Mouse (Mus musculus) adrenal gland, adult 18-20 months (tissue): ENCODE data around the gene Tm9sf4. TPM values are rescaled to one million over a fixed set of nuclear protein-coding genes. Genes with fewer than 3 reads are reported as not detected.

Experiments used
- DNase-seq, 2 experiments: peaks; one replicate each; pipeline ENCODE4 v3.0.0; 2021 to 2022; ENCODE audit warnings: low spot score in 2 of 2
- total RNA-seq, 2 experiments: library from RNA; stranded (reverse); gene quantifications; 1 replicate in 1 of 2; 2 replicates in 1 of 2; pipeline ENCODE4 v1.2.3; 2021

Gene Tm9sf4
- total RNA-seq, 2 experiments from 2014 or later, result 94.6 to 101 TPM

DNA sequence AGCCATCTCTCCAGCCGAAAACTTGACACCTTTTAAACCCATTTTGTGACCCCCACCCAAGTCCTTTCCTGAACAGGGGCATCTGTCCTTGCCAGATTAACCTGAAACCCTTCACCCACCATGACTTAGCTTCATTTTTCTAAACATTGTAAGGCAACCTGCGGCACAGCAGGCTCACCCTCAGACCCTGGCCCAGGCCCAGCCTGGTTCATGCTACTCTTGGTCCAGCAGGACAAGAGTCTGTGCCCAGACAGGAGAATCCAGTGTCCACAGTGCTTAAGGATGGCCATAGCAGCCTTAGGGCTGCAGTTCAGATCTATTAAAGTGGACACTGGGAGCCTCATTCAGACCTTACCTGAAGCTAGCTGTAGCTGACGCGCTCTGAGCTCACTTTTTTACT lies 52.2 kb downstream of the Tm9sf4 start:
- no peak for DNase-seq

DNA sequence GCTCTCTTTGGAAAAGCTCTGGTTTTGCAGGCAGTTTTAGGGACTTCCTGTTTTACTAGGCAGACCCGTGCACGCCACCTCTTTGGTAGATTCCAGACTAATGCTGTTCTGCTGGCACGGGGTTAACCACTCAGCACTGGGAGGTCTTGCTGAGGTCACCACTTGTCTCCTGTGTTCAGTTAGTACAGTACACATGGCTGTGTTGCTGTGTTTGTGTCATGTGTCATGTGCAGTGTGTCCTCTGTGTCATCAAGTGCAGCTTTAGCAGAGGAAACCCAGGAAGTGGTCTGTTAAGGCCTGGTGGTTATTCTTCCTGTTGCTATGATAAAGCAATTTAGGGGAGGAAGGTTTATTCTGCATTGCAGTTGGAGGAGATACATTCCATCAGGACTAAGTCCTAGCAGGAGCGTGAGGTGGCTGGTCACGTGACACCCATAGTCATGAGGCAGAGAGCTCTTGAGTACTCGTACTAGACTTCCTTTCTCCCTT lies 53.7 kb downstream of the Tm9sf4 start:
- no peak for DNase-seq

- DNase-seq, result no peak
These were observed 54.3 kb downstream of the Tm9sf4 start for GRCm38 (mm10) chr2:153215421-153215820.

GRCm38 (mm10) chr2:153217826-153218340 lies 56.8 kb downstream of the Tm9sf4 start:
- no peak for DNase-seq

GRCm38 (mm10) chr2:153218516-153218915 lies 57.4 kb downstream of the Tm9sf4 start:
- DNase-seq, result no peak

GRCm38 (mm10) chr2:153221620-153222019 lies 60.5 kb downstream of the Tm9sf4 start:
- DNase-seq, result no peak

- DNase-seq, result no peak
These were observed 61.0 kb downstream of the Tm9sf4 start for GRCm38 (mm10) chr2:153222130-153222529.

DNA sequence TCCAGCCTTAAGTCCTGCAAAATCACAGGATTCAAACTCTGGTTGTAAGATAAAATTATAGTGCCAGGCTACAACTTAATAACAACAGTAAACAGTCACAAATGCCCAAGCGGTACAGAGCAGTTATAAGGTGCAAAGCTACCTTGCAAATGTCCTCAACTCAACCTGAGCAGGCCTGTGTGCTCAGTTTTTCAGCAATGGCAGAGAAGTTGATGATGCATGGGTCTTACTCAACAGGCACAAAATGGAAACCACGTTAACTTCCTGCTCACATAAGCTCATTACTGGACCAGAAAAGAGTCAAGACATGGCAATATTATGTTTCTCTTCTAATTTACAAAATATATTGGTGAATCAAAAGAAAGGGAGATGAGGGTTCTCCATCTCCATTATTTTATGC lies 61.5 kb downstream of the Tm9sf4 start:
- no peak for DNase-seq

- DNase-seq, result peak in 1 of 2 experiments; percentile 36
These were observed 64.0 kb downstream of the Tm9sf4 start, which contains the start of gene Tspyl3 for GRCm38 (mm10) chr2:153224946-153225594. Tspyl3 (minus strand) TSS chr2:153225441.

- no peak for DNase-seq
These were observed 64.5 kb downstream of the Tm9sf4 start for GRCm38 (mm10) chr2:153225595-153225953.

DNA sequence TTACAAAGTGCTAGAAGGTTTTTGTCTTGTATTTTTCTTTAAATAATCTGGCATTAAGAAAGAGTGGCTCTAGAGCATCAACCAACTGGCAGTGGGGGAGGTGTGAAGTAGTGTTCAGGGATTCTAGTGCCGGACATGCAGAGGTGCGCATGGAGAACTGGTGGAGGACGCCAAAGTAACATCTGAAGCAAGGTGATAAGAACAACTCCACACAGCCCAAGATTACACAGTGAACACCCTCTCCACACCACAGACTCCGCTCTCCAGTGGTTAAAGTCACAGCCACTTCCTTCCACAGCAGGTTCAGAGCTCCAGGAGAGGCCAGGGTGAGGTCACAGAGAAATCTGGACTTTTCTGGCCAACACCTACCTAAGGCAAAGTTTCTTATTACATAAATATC lies 66.9 kb downstream of the Tm9sf4 start:
- no peak for DNase-seq

DNA sequence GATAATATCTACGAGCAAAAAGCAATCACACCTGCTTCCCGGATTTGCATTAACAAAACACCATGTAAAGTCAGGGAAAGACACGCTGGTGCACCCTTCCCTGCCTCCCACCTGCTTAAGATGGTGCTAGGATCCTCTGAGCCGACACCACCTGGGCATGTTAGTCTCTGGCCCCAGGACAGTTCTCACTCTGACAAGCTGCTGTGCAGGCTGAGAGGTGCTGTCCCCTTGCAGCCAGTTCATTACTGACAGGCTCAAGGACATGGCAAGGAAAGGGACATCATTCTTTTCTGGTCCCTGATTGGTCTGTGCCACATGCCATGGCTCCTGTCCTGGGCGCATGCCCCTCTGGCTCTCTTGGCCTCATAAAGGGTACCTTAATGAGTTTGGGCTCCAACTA lies 67.4 kb downstream of the Tm9sf4 start:
- DNase-seq, result no peak

DNA sequence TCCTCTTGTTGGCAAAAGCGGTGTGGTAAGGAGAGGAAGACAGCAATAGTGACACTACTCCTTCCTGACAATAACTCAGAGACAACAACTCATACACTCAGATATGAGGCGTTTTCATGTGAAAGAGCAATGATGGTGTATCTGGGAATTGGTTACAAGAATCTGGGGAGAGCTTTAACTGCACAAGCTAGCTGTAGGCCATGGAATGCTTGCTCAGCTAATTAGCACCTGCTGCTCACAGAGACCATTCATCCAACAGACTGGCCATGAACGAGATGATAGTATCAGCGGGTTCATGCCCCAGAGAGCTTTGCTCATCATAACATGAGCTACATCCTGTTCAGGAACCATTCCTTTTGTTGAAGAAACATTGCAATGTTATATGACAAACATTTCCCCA lies 76.1 kb downstream of the Tm9sf4 start:
- no peak for DNase-seq

- DNase-seq, result no peak
These were observed 76.8 kb downstream of the Tm9sf4 start for GRCm38 (mm10) chr2:153237891-153238290.

DNA sequence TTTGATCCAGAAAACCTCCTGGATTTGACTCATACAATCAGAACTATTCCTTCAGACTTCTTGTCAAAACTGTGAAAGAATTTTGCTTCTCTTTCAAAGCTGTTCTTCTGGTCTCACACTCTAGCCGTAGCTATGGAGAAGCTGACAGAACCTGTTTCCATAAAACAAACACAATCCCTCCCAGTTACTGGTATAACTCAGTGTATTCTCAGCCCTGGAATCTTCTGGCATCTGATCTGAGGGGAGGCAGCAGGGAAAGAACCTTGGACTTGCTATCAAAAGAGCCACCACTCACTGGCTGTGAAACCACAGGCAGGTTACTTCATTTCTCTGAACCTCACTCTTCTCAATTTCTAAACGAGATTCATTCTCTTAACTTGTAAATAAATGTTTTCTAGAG lies 77.3 kb downstream of the Tm9sf4 start:
- no peak for DNase-seq

GRCm38 (mm10) chr2:153239021-153239859 lies 78.1 kb downstream of the Tm9sf4 start:
- no peak for DNase-seq

DNA sequence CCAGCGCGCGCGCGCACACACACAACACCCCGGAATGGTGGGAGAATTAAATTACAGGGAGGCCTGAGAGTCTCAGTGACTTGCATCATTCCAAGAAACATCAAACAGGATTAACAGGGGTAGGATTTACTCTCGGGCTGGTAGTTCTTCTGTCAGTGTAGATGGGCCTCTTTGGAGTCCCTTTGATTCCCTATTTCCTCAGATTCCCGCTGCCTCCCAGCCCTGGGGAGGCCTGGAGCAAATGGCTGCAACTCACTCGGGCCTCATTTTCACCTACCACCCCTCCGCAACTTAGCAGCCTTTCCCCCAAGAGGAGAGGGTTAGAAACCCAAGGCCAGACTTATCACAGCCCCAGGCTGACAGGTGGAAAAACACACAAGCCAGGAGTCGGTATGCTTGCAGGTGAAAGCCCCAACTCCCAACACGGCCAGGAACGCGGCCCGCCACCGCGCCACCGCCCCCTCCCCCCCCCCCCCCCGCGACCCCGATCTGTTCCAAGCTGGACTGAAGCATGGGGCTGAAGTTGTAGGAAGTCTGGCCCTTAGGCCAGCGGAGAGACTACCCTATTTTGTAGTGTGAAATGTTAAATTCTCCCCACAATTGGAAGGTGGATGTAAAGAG lies 78.9 kb downstream of the Tm9sf4 start:
- peak in 1 of 2 experiments; percentile 28 for DNase-seq

- DNase-seq, result peak; percentile 35 to 42
These were observed 79.7 kb downstream of the Tm9sf4 start for GRCm38 (mm10) chr2:153240701-153241235.

DNA sequence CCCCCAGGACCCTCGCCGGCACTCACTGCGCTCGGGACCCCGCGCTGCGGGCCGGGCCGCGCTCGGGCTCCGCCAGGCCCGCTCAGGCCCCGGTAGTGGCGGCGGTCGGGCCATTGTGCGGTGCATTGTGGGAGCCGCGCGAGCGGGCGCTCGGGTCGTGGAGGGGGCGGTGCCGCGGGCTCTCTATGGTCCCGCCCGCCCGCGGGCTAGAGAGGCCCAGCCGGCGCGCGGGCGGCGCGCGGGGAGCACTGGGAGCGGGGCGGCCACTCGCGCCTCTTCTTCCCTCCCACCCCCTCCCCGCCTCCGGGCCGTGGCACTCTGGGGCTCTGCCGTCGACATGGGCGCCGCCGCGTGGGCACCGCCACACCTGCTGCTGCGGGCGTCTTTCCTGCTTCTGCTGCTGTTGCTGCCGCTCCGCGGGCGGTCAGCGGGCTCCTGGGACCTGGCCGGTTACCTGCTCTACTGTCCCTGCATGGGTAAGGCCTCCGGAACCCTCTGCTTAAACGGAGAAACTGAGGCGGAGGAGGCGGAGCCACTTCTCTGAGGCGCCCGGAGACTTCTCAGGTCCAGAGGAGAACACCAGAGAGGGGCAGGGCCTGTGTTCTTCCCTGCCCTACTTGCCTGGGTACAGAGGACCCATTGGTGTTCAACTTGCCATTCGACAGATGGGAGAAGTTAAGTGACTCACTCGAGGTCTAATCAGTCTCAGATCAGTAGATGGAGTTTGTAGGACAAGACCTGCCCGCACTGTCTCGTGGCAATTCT lies 80.3 kb downstream of the Tm9sf4 start, which contains the start of the genes Plagl2 and Pofut1:
Plagl2 (minus strand) TSS at position 177 of the 765 bp plus-strand sequence.
Pofut1 (plus strand) TSS at position 284 of the 765 bp plus-strand sequence.
- DNase-seq, result peak; percentile 87 to 93

- DNase-seq, result no peak
These were observed 81.1 kb downstream of the Tm9sf4 start for GRCm38 (mm10) chr2:153242156-153242555.
